ENCODE assay signal across 12 mouse cellular contexts in genomic region chr7:143461920-143462319, GRCm38 (mm10). TPM values are rescaled to one million over a fixed set of nuclear protein-coding genes. Genes with fewer than 3 reads are reported as not detected.
DNase-seq lines count a peak whose midpoint lies in the region; ATAC-seq and TF ChIP-seq lines count a peak whose summit lies in the region.
"Had no signal": no experiment of that assay in that cellular context is flagged by ENCODE, and none has a peak within 500 bp of the region (broad histone marks: within the 10 kb centered on the region; RNA-seq: fewer than 3 reads in every experiment).

No protein-coding gene starts in this region.

- H3K9me3 ChIP-seq in hindbrain, embryonic 13.5 days, result peaks cover 21% of the 10 kb centered on the region
- H3K9me3 ChIP-seq in hindbrain, embryonic 16.5 days (ENCODE audit: control insufficient read depth, low read length), result peaks cover 20% of the 10 kb centered on the region

- no peak overlapping the region for H3K27ac ChIP-seq in hindbrain, embryonic 13.5 days
- no peak overlapping the region for H3K27ac ChIP-seq in hindbrain, embryonic 16.5 days (ENCODE audit: low read depth, low read length)
- no peak overlapping the region for H3K27ac ChIP-seq in thymus, adult 2 months (ENCODE audit: control insufficient read depth, insufficient read depth, low read length)

- peaks cover 17% of the 10 kb centered on the region for H3K27me3 ChIP-seq in hindbrain, embryonic 13.5 days
- H3K27me3 ChIP-seq in hindbrain, embryonic 16.5 days (replicated peaks; ENCODE audit: control insufficient read depth, insufficient read depth, low read length), result no peaks in the 10 kb centered on the region
- H3K27me3 ChIP-seq in thymus, adult 2 months (ENCODE audit: control insufficient read depth, insufficient read depth, low read length), result peaks cover 19% of the 10 kb centered on the region

- H3K4me2 ChIP-seq in hindbrain, embryonic 13.5 days, result peak overlapping the region; percentile 58
- no peak overlapping the region for H3K4me2 ChIP-seq in hindbrain, embryonic 16.5 days (ENCODE audit: low read length)

- no peak overlapping the region for H3K9ac ChIP-seq in hindbrain, embryonic 13.5 days
- no peak overlapping the region for H3K9ac ChIP-seq in hindbrain, embryonic 16.5 days (ENCODE audit: low read depth, low read length)

- DNase-seq in CD4-positive, CD25-positive, alpha-beta regulatory T cell, adult 2 months (ENCODE audit: low read depth, low spot score), result peak; percentile 35
- DNase-seq in thymus, postnatal 14 days, result peak; percentile 31
- no peak for DNase-seq in thymus, adult 2 months
- no peak for DNase-seq in B cell, adult 2 months
- no peak for DNase-seq in urinary bladder, postnatal 14 days (ENCODE audit: low spot score)
- DNase-seq: cerebellum, postnatal 25 days; forebrain, postnatal 0 days; lung, postnatal 10 days had no signal

- no peak for ATAC-seq in CD4-positive, CD25-positive, alpha-beta regulatory T cell, adult 4 months
- ATAC-seq in hindbrain, embryonic 13.5 days (ENCODE audit: low FRiP score), result no peak
- no peak for ATAC-seq in hindbrain, embryonic 16.5 days

- WGBS in hindbrain, embryonic 13.5 days, result 40% methylated on average over 11 of the region's 11 CpGs
- 53% methylated on average over 10 of the region's 11 CpGs for WGBS in hindbrain, embryonic 16.5 days
- WGBS in thymus, adult 2 months, result 57% methylated on average over 11 of the region's 11 CpGs

- H3K36me3 ChIP-seq in hindbrain, embryonic 13.5 days, result no peaks in the 10 kb centered on the region
- H3K36me3 ChIP-seq in hindbrain, embryonic 16.5 days (ENCODE audit: control insufficient read depth, insufficient read depth, low read length), result no peaks in the 10 kb centered on the region
- no peaks in the 10 kb centered on the region for H3K36me3 ChIP-seq in thymus, adult 2 months (ENCODE audit: control insufficient read depth, insufficient read depth, low read length)

- no peak overlapping the region for H3K4me3 ChIP-seq in hindbrain, embryonic 13.5 days
- no peak overlapping the region for H3K4me3 ChIP-seq in hindbrain, embryonic 16.5 days (ENCODE audit: low read length)
- no peak overlapping the region for H3K4me3 ChIP-seq in thymus, adult 2 months (ENCODE audit: control insufficient read depth, insufficient read depth, low read length)

- H3K4me1 ChIP-seq in hindbrain, embryonic 13.5 days (replicated peaks), result peaks cover 27% of the 10 kb centered on the region
- no peaks in the 10 kb centered on the region; the same call in 1 of the 2 replicates for H3K4me1 ChIP-seq in hindbrain, embryonic 16.5 days (ENCODE audit: control insufficient read depth, insufficient read depth, low read depth, low read length)
- H3K4me1 ChIP-seq in thymus, adult 2 months (replicated peaks; ENCODE audit: control insufficient read depth, insufficient read depth, low read length), result peaks cover 18% of the 10 kb centered on the region

- no peak for TF ChIP-seq CTCF in thymus, adult 2 months (IDR thresholded peaks at IDR 0.05; ENCODE audit: borderline replicate concordance, control insufficient read depth, extremely low read depth, insufficient read depth, low read length, poor library complexity)

- no peak for TF ChIP-seq POLR2A in thymus, adult 2 months (IDR thresholded peaks at IDR 0.05; ENCODE audit: control insufficient read depth, extremely low read depth, insufficient read depth, low read length, poor library complexity)

RNA-seq across cellular contexts. Expression of gene Cdkn1c, which starts 1.1 kb away (rescaled TPM):
- polyA plus RNA-seq in CD4-positive, CD25-positive, alpha-beta regulatory T cell, adult 4 months (2017; shearing (Covaris generic)), result 1 to 10 TPM in 1 of 2 experiments, under 1 TPM in 1; 0.87 to 1.3 TPM
- polyA plus RNA-seq in hindbrain, embryonic 13.5 days (2015; fragmentation: Nextera tagmentation; extraction: Ambion mirVana), result 359 and 375 TPM in 2 replicates
- 165 and 231 TPM in 2 replicates for polyA plus RNA-seq in hindbrain, embryonic 16.5 days (2015; fragmentation: Nextera tagmentation; extraction: Ambion mirVana)
- polyA plus RNA-seq in thymus, adult 2 months (2012; rRNA removed), result 10.3 and 10.4 TPM in 2 replicates

RNA-seq across cellular contexts. Expression of gene Slc22a18, which starts 11.6 kb away (rescaled TPM):
- polyA plus RNA-seq in CD4-positive, CD25-positive, alpha-beta regulatory T cell, adult 4 months (2017; shearing (Covaris generic)), result not detected
- polyA plus RNA-seq in hindbrain, embryonic 13.5 days (2015; fragmentation: Nextera tagmentation; extraction: Ambion mirVana), result 0.60 and 0.78 TPM in 2 replicates
- 0.79 and 1.00 TPM in 2 replicates for polyA plus RNA-seq in hindbrain, embryonic 16.5 days (2015; fragmentation: Nextera tagmentation; extraction: Ambion mirVana)
- 6.1 and 8.0 TPM in 2 replicates for polyA plus RNA-seq in thymus, adult 2 months (2012; rRNA removed)

RNA-seq across cellular contexts. Expression of gene Phlda2, which starts 41.0 kb away (rescaled TPM):
- polyA plus RNA-seq in CD4-positive, CD25-positive, alpha-beta regulatory T cell, adult 4 months (2017; shearing (Covaris generic)), result under 1 TPM in 1 of 2 experiments, not detected in 1; 0.58 TPM
- polyA plus RNA-seq in hindbrain, embryonic 13.5 days (2015; fragmentation: Nextera tagmentation; extraction: Ambion mirVana), result 0.53 and 1.5 TPM in 2 replicates
- polyA plus RNA-seq in hindbrain, embryonic 16.5 days (2015; fragmentation: Nextera tagmentation; extraction: Ambion mirVana), result 0.56 and 0.57 TPM in 2 replicates
- polyA plus RNA-seq in thymus, adult 2 months (2012; rRNA removed), result 0.39 TPM in 1 of 2 replicates, not detected in the other
- polyA plus RNA-seq: forebrain, postnatal 0 days; heart, postnatal 0 days had no signal

Comparison
In these comparisons a context has a peak if more than half of its experiments do, and no peak if none do; other contexts are left out.
1. DNase-seq: peak in CD4-positive, CD25-positive, alpha-beta regulatory T cell, adult 2 months (single experiment) and thymus, postnatal 14 days (single experiment); none in thymus, adult 2 months (single experiment), B cell, adult 2 months (0 of 2) and urinary bladder, postnatal 14 days (single experiment).
2. RNA of gene Cdkn1c, which starts 1.1 kb away (polyA plus RNA-seq): 359 to 375 TPM in hindbrain, embryonic 13.5 days and 165 to 231 TPM in hindbrain, embryonic 16.5 days; 10.3 to 10.4 TPM in thymus, adult 2 months and 0.87 to 1.3 TPM in CD4-positive, CD25-positive, alpha-beta regulatory T cell, adult 4 months; every median in the first group is over 10 times any median in the second.